Mouse (Mus musculus) lung, postnatal 0 days (tissue): ENCODE results near the gene Alox12.

Experiments
- CTCF ChIP-seq: IDR thresholded peaks from 2 replicates; pipeline ENCODE4 v1.5.1; 2016; ENCODE audit warnings: antibody characterized with exemption, mild to moderate bottlenecking
- EP300 ChIP-seq: IDR thresholded peaks from 2 replicates; pipeline ENCODE4 v1.6.1; 2016; ENCODE audit warnings: antibody characterized with exemption, mild to moderate bottlenecking, control low read depth

- no peak for TF ChIP-seq CTCF
- no peak for TF ChIP-seq EP300
These were observed 37.1 kb downstream of the Alox12 start for GRCm38 (mm10) chr11:70218039-70218438.
